Mouse (Mus musculus) T-helper 1 cell (primary cell): ENCODE measurements around the gene Rad18.

ENCODE experiments used
- in situ Hi-C: fragments of 300-600 bp; cut with MboI, MseI; formaldehyde crosslinking; loops from one replicate; pipeline ENCODE4 v1.15.1; 2025; ENCODE audit warnings: high pct_unique_total_duplicates

Gene Rad18

GRCm38 (mm10) chr6:112696056-112696950, at the start of gene Rad18:
Rad18 (minus strand) TSS chr6:112696686.
- in situ Hi-C loops, result no loop called here

GRCm38 (mm10) chr6:112742297-112742696, 45.8 kb upstream of the Rad18 start:
- in situ Hi-C loops, result loop anchor here (25.0 kb wide), 1 partner anchor 445 kb away; the partner anchor contains the start of gene Lhfpl4

- in situ Hi-C loops, result loop anchor here (25.0 kb wide), 1 partner anchor 446 kb away; the partner anchor contains the start of gene Lhfpl4
Measured at GRCm38 (mm10) chr6:112741766-112742165, 45.3 kb upstream of the Rad18 start.

- in situ Hi-C loops, result loop anchor here (25.0 kb wide), 1 partner anchor 448 kb away; the partner anchor contains the start of gene Lhfpl4
Measured at GRCm38 (mm10) chr6:112739635-112740034, 43.1 kb upstream of the Rad18 start.

GRCm38 (mm10) chr6:112738924-112739323, 42.4 kb upstream of the Rad18 start:
- in situ Hi-C loops, result loop anchor here (25.0 kb wide), 1 partner anchor 448 kb away; the partner anchor contains the start of gene Lhfpl4

- in situ Hi-C loops, result loop anchor here (25.0 kb wide), 1 partner anchor 451 kb away; the partner anchor contains the start of gene Lhfpl4
Measured at GRCm38 (mm10) chr6:112736471-112736870, 40.0 kb upstream of the Rad18 start.

- in situ Hi-C loops, result loop anchor here (25.0 kb wide), 1 partner anchor 452 kb away; the partner anchor contains the start of gene Lhfpl4
Measured at GRCm38 (mm10) chr6:112735054-112735453, 38.6 kb upstream of the Rad18 start.

- in situ Hi-C loops, result loop anchor here (25.0 kb wide), 1 partner anchor 453 kb away; the partner anchor contains the start of gene Lhfpl4
Measured at GRCm38 (mm10) chr6:112733942-112734341, 37.5 kb upstream of the Rad18 start.

- in situ Hi-C loops, result loop anchor here (25.0 kb wide), 1 partner anchor 455 kb away; the partner anchor contains the start of gene Lhfpl4
Measured at GRCm38 (mm10) chr6:112732434-112732833, 35.9 kb upstream of the Rad18 start.

GRCm38 (mm10) chr6:112731386-112731785, 34.9 kb upstream of the Rad18 start:
- in situ Hi-C loops, result loop anchor here (25.0 kb wide), 1 partner anchor 456 kb away; the partner anchor contains the start of gene Lhfpl4

GRCm38 (mm10) chr6:112728760-112729422, 32.4 kb upstream of the Rad18 start:
- in situ Hi-C loops, result loop anchor here (25.0 kb wide), 1 partner anchor 458 kb away; the partner anchor contains the start of gene Lhfpl4

- in situ Hi-C loops, result loop anchor here (25.0 kb wide), 1 partner anchor 462 kb away; the partner anchor contains the start of gene Lhfpl4
Measured at GRCm38 (mm10) chr6:112725468-112725867, 29.0 kb upstream of the Rad18 start.

GRCm38 (mm10) chr6:112720409-112721080, 24.1 kb upstream of the Rad18 start:
- in situ Hi-C loops, result no loop called here

GRCm38 (mm10) chr6:112719983-112720382, 23.5 kb upstream of the Rad18 start:
- in situ Hi-C loops, result no loop called here

GRCm38 (mm10) chr6:112717168-112717567, 20.7 kb upstream of the Rad18 start:
- in situ Hi-C loops, result no loop called here

GRCm38 (mm10) chr6:112713951-112714350, 17.5 kb upstream of the Rad18 start:
- in situ Hi-C loops, result no loop called here

- in situ Hi-C loops, result loop anchor here (5.0 kb wide), 1 partner anchor 300 kb away; no protein-coding TSS in a partner anchor
Measured at GRCm38 (mm10) chr6:112702296-112702695, 5.8 kb upstream of the Rad18 start.

- in situ Hi-C loops, result loop anchor here (5.0 kb wide), 1 partner anchor 302 kb away; no protein-coding TSS in a partner anchor
Measured at GRCm38 (mm10) chr6:112700392-112700791, 3.9 kb upstream of the Rad18 start.

GRCm38 (mm10) chr6:112699115-112699514, 2.6 kb upstream of the Rad18 start:
- in situ Hi-C loops, result no loop called here

GRCm38 (mm10) chr6:112694492-112694891, 2.0 kb downstream of the Rad18 start:
- in situ Hi-C loops, result no loop called here

GRCm38 (mm10) chr6:112691523-112691922, 5.0 kb downstream of the Rad18 start:
- in situ Hi-C loops, result no loop called here
